Mouse (Mus musculus) MEL (cell line): ENCODE measurements around the gene Pigk. TPM values are rescaled to one million over a fixed set of nuclear protein-coding genes. Genes with fewer than 3 reads are reported as not detected.

Experiments used
- DNase-seq: peaks from one replicate; pipeline ENCODE4 v3.0.0; 2011; ENCODE audit warnings: low read depth, low spot score
- H3K27ac ChIP-seq: 2 replicates; pipeline ENCODE4 v1.5.1; 2012; ENCODE audit warnings: low read depth, mild to moderate bottlenecking, control low read depth, low read length, moderate library complexity; ENCODE audit not compliant: control insufficient read depth
- H3K27me3 ChIP-seq, 2 experiments: fragments of 150-350 bp in 1 of 2; sonication (generic) in 1 of 2; 2 replicates each; pipeline ENCODE4 v1.6.1; 2012; ENCODE audit warnings: low read length in 2 of 2, mild to moderate bottlenecking in 2 of 2, improper control_type of control experiment in 1 of 2, moderate library complexity in 1 of 2; ENCODE audit not compliant: insufficient read depth in 2 of 2, control insufficient read depth in 1 of 2
- H3K36me3 ChIP-seq, 2 experiments: 2 replicates each; pipeline ENCODE4 v1.6.1; 2012 to 2014; ENCODE audit warnings: low read length in 2 of 2, improper control_type of control experiment in 1 of 2, inconsistent platforms in 1 of 2, mild to moderate bottlenecking in 1 of 2; ENCODE audit not compliant: insufficient read depth in 2 of 2, control insufficient read depth in 1 of 2
- H3K4me1 ChIP-seq, 2 experiments: fragments of 150-350 bp in 1 of 2; sonication (generic) in 1 of 2; 2 replicates each; pipeline ENCODE4 v1.6.1; 2012; ENCODE audit warnings: low read length in 2 of 2, improper control_type of control experiment in 1 of 2, mild to moderate bottlenecking in 1 of 2; ENCODE audit not compliant: insufficient read depth in 2 of 2, control insufficient read depth in 1 of 2
- H3K4me3 ChIP-seq, 2 experiments: fragments of 150-350 bp in 1 of 2; sonication (generic) in 1 of 2; 2 replicates each; pipeline ENCODE4 v1.5.1; 2012; ENCODE audit warnings: low read depth in 2 of 2, low read length in 2 of 2, mild to moderate bottlenecking in 2 of 2, moderate library complexity in 2 of 2, control low read depth in 1 of 2, improper control_type of control experiment in 1 of 2; ENCODE audit not compliant: control insufficient read depth in 1 of 2, insufficient read depth in 1 of 2
- H3K79me2 ChIP-seq: 2 replicates; pipeline ENCODE4 v1.6.1; 2012; ENCODE audit warnings: mild to moderate bottlenecking, low read length, moderate library complexity; ENCODE audit not compliant: control insufficient read depth, poor library complexity, insufficient read depth
- H3K9ac ChIP-seq: 2 replicates; pipeline ENCODE4 v1.6.1; 2012; ENCODE audit warnings: low read depth, mild to moderate bottlenecking, control low read depth, low read length, moderate library complexity; ENCODE audit not compliant: control insufficient read depth, poor library complexity, severe bottlenecking
- H3K9me3 ChIP-seq: fragments of 150-350 bp; sonication (generic); replicated peaks from 2 replicates; pipeline ENCODE4 v1.6.1; 2012; ENCODE audit warnings: mild to moderate bottlenecking, low read length, improper control_type of control experiment, moderate library complexity; ENCODE audit not compliant: insufficient read depth
- CHD1 ChIP-seq: IDR thresholded peaks from 2 replicates; pipeline ENCODE4 v1.6.1; 2012; ENCODE audit warnings: low read depth, mild to moderate bottlenecking, inconsistent platforms, low read length, improper control_type of control experiment
- CHD2 ChIP-seq: IDR thresholded peaks from 2 replicates; pipeline ENCODE4 v1.6.1; 2011; ENCODE audit warnings: low read length, improper control_type of control experiment
- ELF1 ChIP-seq: IDR thresholded peaks from 2 replicates; pipeline ENCODE4 v1.6.1; 2014; ENCODE audit warnings: low read depth, mild to moderate bottlenecking, inconsistent platforms, low read length, improper control_type of control experiment, moderate library complexity
- EP300 ChIP-seq, 2 experiments: IDR thresholded peaks; 2 replicates each; pipeline ENCODE4 v1.6.1; 2011; ENCODE audit warnings: improper control_type of control experiment in 2 of 2, low read length in 2 of 2, low read depth in 1 of 2, mild to moderate bottlenecking in 1 of 2
- GABPA ChIP-seq: IDR thresholded peaks from 2 replicates; pipeline ENCODE4 v1.6.1; 2012; ENCODE audit warnings: low read depth, mild to moderate bottlenecking, inconsistent platforms, low read length, improper control_type of control experiment, moderate library complexity
- GATA1 ChIP-seq: IDR thresholded peaks from 2 replicates; pipeline ENCODE4 v1.6.1; 2011; ENCODE audit warnings: low read depth, low read length, improper control_type of control experiment
- JUND ChIP-seq: IDR thresholded peaks from 2 replicates; pipeline ENCODE4 v1.6.1; 2011; ENCODE audit warnings: low read depth, mild to moderate bottlenecking, improper control_type of control experiment, low read length
- MAFK ChIP-seq: IDR thresholded peaks from 2 replicates; pipeline ENCODE4 v1.6.1; 2011; ENCODE audit warnings: low read depth, mild to moderate bottlenecking, low read length, improper control_type of control experiment, borderline replicate concordance
- MEF2A ChIP-seq: IDR thresholded peaks from 2 replicates; pipeline ENCODE4 v1.6.1; 2014; ENCODE audit warnings: low read depth, mild to moderate bottlenecking, inconsistent platforms, low read length, improper control_type of control experiment; ENCODE audit not compliant: poor library complexity, insufficient replicate concordance, severe bottlenecking; ENCODE audit errors: extremely low read depth
- MXI1 ChIP-seq: IDR thresholded peaks from 2 replicates; pipeline ENCODE4 v1.6.1; 2011; ENCODE audit warnings: mild to moderate bottlenecking, low read depth, low read length, improper control_type of control experiment
- MYC ChIP-seq: IDR thresholded peaks from 2 replicates; pipeline ENCODE4 v1.6.1; 2011; ENCODE audit warnings: low read depth, mild to moderate bottlenecking, low read length, improper control_type of control experiment, moderate library complexity
- NRF1 ChIP-seq: IDR thresholded peaks from 2 replicates; pipeline ENCODE4 v1.6.1; 2014; ENCODE audit warnings: low read depth, mild to moderate bottlenecking, inconsistent platforms, low read length, improper control_type of control experiment, moderate library complexity; ENCODE audit not compliant: poor library complexity, insufficient read depth, severe bottlenecking
- RCOR1 ChIP-seq: IDR thresholded peaks from 2 replicates; pipeline ENCODE4 v1.6.1; 2012; ENCODE audit warnings: low read depth, mild to moderate bottlenecking, inconsistent platforms, low read length, improper control_type of control experiment
- SIN3A ChIP-seq: IDR thresholded peaks from 2 replicates; pipeline ENCODE4 v1.6.1; 2012; ENCODE audit warnings: low read length, improper control_type of control experiment, inconsistent platforms
- TCF12 ChIP-seq: IDR thresholded peaks from 2 replicates; pipeline ENCODE4 v1.6.1; 2014; ENCODE audit warnings: low read depth, mild to moderate bottlenecking, inconsistent platforms, low read length, improper control_type of control experiment, moderate library complexity
- USF2 ChIP-seq, 2 experiments: IDR thresholded peaks; 2 replicates each; pipeline ENCODE4 v1.6.1; 2011 to 2012; ENCODE audit warnings: improper control_type of control experiment in 2 of 2, low read length in 2 of 2, borderline replicate concordance in 1 of 2, inconsistent platforms in 1 of 2, low read depth in 1 of 2, mild to moderate bottlenecking in 1 of 2; ENCODE audit not compliant: insufficient read depth in 1 of 2
- ZC3H11A ChIP-seq: IDR thresholded peaks from 2 replicates; pipeline ENCODE4 v1.6.1; 2012; ENCODE audit warnings: low read depth, mild to moderate bottlenecking, inconsistent platforms, low read length, improper control_type of control experiment
- ZKSCAN1 ChIP-seq: IDR thresholded peaks from 2 replicates; pipeline ENCODE4 v1.6.1; 2012; ENCODE audit warnings: low read depth, mild to moderate bottlenecking, inconsistent platforms, low read length, improper control_type of control experiment, moderate library complexity
- ZNF384 ChIP-seq: IDR thresholded peaks from 2 replicates; pipeline ENCODE4 v1.6.1; 2012; ENCODE audit warnings: low read depth, mild to moderate bottlenecking, inconsistent platforms, low read length, improper control_type of control experiment
- polyA plus RNA-seq, 2 experiments: library from polyadenylated mRNA; stranded (reverse) in 1 of 2; unstranded in 1 of 2; fragments of >175 nt in 1 of 2; fragments of >200 nt in 1 of 2; gene quantifications; 2 replicates each; pipeline versions ENCODE4 v1.2.1 to v1.2.4; 2012; ENCODE audit warnings: low replicate concordance in 2 of 2, low read depth in 1 of 2; ENCODE audit not compliant: insufficient read length in 2 of 2, insufficient read depth in 1 of 2, missing spikeins in 1 of 2
- total RNA-seq: library from RNA; depleted of rRNA; stranded (reverse); fragments of 300-350 nt; gene quantifications from 2 replicates; pipeline ENCODE4 v1.2.3, GENCODE M21; 2012

Pigk gene
- total and polyA plus RNA-seq, 3 experiments: 14.6 to 17.8 TPM; not detected in 1

DNA sequence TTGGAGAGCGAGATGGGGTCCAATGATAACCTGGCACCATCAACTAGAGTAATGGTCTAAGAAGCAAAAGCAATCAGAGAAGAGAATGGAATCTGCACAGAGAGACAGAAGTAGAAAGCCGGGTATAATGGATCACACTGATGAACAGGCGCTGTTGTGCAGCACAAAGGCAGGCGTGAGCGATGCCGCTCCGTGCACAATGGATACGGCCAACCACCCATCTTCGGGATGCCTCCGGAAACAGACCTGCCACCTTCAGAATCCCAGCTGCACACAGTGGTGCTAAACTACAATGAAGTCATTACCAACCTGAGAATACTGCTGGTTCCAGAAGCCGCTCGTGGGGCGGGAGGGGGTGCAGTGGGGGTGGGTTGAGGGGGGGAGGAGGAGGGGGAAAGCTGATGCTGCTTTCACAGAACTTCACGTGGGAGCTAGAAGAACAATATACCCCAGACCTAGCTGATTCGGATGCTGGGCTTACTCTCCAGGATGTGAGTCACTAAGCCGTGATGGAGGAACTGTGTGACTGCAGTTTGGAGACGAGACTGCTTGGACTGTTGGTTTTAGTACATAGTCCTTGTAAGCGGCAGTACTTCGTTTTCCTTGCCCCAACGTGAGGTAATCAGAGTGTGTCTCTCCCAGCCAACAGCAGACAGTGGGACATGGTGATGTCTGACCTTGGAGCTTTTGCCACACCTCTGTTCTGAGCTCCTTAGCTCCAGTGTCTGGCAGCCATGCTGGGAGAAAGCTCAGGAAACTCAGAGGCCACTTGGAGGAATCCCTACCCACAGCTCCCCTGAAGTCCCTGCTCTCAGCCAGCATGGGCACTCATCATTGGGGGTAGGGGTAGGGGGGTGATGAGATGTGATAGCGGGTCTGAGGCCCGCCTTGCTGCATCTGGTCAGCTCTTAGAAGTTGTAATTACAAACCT, 152.4 kb downstream of the Pigk start:
- Histone ChIP-seq H3K79me2 (no peaks in the 10 kb centered on the region), H3K4me3 (no peak overlapping the region), H3K27ac (no peak overlapping the region), H3K27me3 (peaks cover 9 to 10% of the 10 kb centered on the region in 2 experiments), H3K4me1 (no peaks in the 10 kb centered on the region), H3K9me3 (no peaks in the 10 kb centered on the region), H3K9ac (no peak overlapping the region)
- TF ChIP-seq MYC: no peak
- TF ChIP-seq CHD2: no peak
- TF ChIP-seq MEF2A: no peak
- TF ChIP-seq MAFK: no peak
- no peak for TF ChIP-seq NRF1
- TF ChIP-seq TCF12: no peak
- TF ChIP-seq ZNF384: no peak
- no peak for TF ChIP-seq RCOR1
- TF ChIP-seq ZKSCAN1: no peak
- TF ChIP-seq EP300 (IDR thresholded peaks at IDR 0.05; ENCODE audit: low read depth in 1 of 2, low read length in 2 of 2): no peak
- no peak for TF ChIP-seq GATA1
- no peak for TF ChIP-seq CHD1
- no peak for TF ChIP-seq ZC3H11A
- TF ChIP-seq, all 39 proteins: peak for 0
- no peak for DNase-seq
- no peaks in the 10 kb centered on the region for H3K36me3 ChIP-seq

DNA sequence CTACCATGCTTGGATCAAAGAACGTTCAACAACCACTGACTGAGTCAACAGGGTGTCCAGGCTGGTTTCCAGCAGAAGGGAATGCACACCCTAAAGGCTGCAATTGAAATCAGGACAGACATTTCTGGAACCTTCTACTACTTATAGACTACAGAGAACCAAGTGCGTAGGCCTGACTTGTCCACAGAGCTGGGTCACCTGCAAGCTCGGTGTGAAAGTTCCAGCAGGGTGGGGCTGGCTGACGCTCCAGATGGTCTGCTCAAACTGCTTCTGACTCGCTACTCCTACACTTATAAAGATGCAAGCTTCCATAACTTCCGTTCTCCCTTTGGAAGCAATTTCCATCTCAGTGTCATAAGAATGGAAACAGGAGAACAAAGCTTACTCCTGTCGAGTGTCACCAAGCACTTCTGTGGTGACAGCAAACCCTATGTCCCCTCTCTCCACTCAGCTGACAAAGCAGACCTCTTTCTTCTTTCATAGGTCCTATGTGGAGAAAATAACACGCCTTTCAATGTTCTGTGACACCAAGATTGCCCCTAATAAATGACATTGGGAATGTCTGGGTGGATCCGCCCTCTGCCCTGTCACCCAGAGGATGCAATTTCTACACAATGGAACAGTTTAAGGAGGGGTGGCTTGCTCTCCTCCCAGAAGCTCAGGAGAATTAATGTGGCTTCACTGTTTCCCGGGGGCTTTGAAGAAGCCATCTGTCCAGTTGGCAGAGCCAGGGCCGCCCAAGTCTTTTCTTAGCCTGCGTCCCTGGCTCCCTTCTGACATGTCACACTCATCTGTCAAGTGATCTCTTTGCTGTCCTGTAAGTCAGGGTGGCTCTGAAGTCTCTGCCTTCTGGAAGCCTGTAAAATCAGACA, 154.0 kb downstream of the Pigk start:
- H3K36me3 ChIP-seq: no peaks in the 10 kb centered on the region
- no peak overlapping the region for H3K9ac ChIP-seq
- H3K79me2 ChIP-seq: no peaks in the 10 kb centered on the region
- no peak overlapping the region for H3K4me3 ChIP-seq
- H3K27me3 ChIP-seq: peaks cover 11 to 14% of the 10 kb centered on the region in 2 experiments
- no peaks in the 10 kb centered on the region for H3K4me1 ChIP-seq
- DNase-seq: no peak
- H3K9me3 ChIP-seq: no peaks in the 10 kb centered on the region
- H3K27ac ChIP-seq: no peak overlapping the region
- TF ChIP-seq GABPA (no peak), ZC3H11A (no peak), EP300 (IDR thresholded peaks at IDR 0.05; ENCODE audit: low read depth in 1 of 2, low read length in 2 of 2) (no peak), RCOR1 (no peak), MAFK (no peak), MXI1 (no peak), JUND (no peak), ELF1 (no peak), CHD2 (no peak), USF2 (IDR thresholded peaks at IDR 0.05; ENCODE audit: borderline replicate concordance in 1 of 2, insufficient read depth in 1 of 2, low read depth in 1 of 2, low read length in 2 of 2) (no peak), SIN3A (no peak), CHD1 (no peak)
- TF ChIP-seq, all 39 proteins: peak for 0
